Mouse (Mus musculus) CD4-positive naive resting alpha-beta T cell, adult 57 days (primary cell): Measurements from ENCODE around the gene Cox20. TPM values are rescaled to one million over a fixed set of nuclear protein-coding genes. Genes with fewer than 3 reads are reported as not detected.

Source experiments
- total RNA-seq: library from RNA; stranded (reverse); gene quantifications from one replicate; pipeline ENCODE4 v1.2.4, GENCODE M21; 2023

The Cox20 gene
- 47.3 TPM for total RNA-seq

DNA sequence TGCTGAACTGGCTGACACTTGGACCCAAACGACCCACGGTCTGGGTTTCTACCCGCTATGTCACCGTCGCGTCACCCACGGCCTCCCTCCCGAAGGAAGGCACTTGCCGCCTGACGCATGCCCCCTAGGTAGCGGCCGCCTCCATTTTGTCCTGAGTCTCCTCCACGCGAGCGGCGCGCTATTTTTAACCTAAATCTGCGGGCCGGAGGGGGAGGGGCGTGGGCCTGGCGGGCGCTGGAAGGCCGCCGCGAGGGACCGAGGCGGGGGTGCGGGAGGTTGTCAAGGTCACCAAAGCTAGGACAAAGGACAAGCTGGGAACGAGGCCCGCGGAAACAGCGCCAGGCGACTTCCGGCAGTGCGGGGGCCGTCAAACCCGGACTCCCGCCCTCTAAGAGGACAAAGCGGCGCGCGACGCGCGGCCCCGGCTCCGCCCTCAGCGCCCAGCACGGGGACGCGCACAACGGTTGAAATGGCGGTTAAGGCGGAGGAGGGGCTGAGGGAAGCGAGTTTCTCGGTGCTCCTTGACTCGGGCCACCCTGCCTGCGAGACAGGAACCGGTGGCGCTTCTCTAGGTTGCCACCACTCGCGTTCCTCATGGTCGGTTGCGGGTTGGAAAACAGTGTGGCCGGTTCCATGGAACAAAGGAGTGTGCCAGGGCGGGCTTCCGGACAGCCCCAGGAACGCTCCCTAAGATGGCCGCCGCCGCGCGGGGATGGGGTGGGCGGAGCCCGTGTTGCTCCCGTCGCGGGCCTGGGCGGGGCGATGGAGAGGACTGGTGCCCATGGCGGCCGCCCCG is at the start of gene Cox20:
Cox20 (plus strand) TSS at position 742 of the 796 bp plus-strand sequence.

DNA sequence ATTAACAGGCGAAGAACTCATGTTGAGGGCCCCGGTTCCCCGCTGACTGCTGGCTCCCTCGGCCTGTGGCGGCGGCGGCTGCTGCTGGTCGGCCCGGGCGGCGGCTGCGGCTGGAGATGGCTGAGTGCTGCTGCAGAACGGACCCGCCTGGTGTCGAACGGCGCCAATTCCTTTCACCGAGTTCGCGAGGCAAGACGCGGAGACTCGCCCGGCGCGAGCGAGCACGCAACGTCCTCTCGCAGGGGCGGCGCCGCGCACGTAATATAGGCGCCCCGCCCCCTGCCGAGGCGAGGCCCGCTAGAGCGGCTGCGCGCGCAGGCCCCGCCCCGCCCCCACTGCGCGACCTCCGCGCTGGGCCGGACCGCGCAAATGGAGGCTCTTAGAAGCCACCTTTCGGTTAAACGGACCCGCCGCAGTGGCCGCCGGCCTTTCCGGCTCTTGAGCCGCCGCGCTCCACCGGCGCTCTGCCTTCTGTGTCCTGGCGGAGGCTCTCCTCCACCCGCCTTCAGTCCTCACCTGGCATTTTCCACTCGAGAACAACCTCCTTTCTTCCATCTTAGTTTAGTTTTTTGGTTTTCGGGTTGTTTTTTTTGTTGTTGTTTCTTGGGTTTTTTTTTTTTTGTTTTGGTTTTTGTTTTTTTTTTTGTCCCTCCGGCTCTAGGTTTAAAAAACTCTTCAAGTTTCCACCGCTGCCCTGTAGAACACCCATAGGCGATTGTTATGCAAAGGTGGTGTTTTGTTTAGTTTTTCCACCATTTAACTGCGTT is 18.8 kb downstream of the Cox20 start, which contains the start of gene Hnrnpu:
Hnrnpu (minus strand) TSS at position 247 of the 767 bp plus-strand sequence.

Other genes with a start within 250 kb of the Cox20 start
- gene Desi2, start 131.7 kb upstream of the Cox20 start, total RNA-seq, result 17.9 TPM
- gene Hnrnpu, start 18.7 kb downstream of the Cox20 start, total RNA-seq, result 722 TPM
- 3.2 TPM for gene Efcab2, start 87.0 kb downstream of the Cox20 start, total RNA-seq
- not detected for gene Kif26b, start 210.0 kb downstream of the Cox20 start, total RNA-seq